Mouse (Mus musculus) ES-Bruce4 (cell line): Measurements from ENCODE around the gene Sp3.

Experiments
- CTCF ChIP-seq: IDR thresholded peaks from one replicate; pipeline ENCODE4 v1.8.1; 2011; ENCODE audit warnings: low read depth, low read length
- EP300 ChIP-seq: IDR thresholded peaks from 2 replicates; pipeline ENCODE4 v1.6.1; 2011; ENCODE audit warnings: low read depth, low read length; ENCODE audit not compliant: insufficient read depth
- POLR2A ChIP-seq: IDR thresholded peaks from one replicate; pipeline ENCODE4 v1.8.1; 2011; ENCODE audit warnings: low read length; ENCODE audit not compliant: insufficient read depth

GRCm38 (mm10) chr2:72912708-72913457 lies 67.4 kb downstream of the Sp3 start:
- no peak for TF ChIP-seq CTCF
- no peak for TF ChIP-seq POLR2A
- TF ChIP-seq EP300, result no peak
